Mouse (Mus musculus) hindlimb bud, embryonic 11.5 days (tissue): ENCODE data around the gene Mmp21.
"Not testable (repeated sequence)": the region's sequence is repeated elsewhere in the genome, so short reads cannot be mapped to it uniquely, and the experiment has no call there.

ENCODE experiments used
- DNase-seq: peaks from one replicate; pipeline ENCODE4 v3.0.0-alpha.2; 2012; ENCODE audit warnings: low read depth, low spot score; ENCODE audit errors: extremely low spot score

The Mmp21 gene

GRCm38 (mm10) chr7:133679961-133680360 is at the start of gene Mmp21:
TSS of gene Mmp21 (minus strand) at chr7:133680061.
- DNase-seq: no peak

- DNase-seq: no peak
Observed at GRCm38 (mm10) chr7:133729351-133729750, 49.5 kb upstream of the Mmp21 start.

- no peak for DNase-seq
Observed at GRCm38 (mm10) chr7:133727027-133727426, 47.2 kb upstream of the Mmp21 start.

- DNase-seq: no peak
Observed at GRCm38 (mm10) chr7:133725571-133725970, 45.7 kb upstream of the Mmp21 start.

GRCm38 (mm10) chr7:133724844-133725243 is 45.0 kb upstream of the Mmp21 start:
- no peak for DNase-seq

GRCm38 (mm10) chr7:133720616-133721015 is 40.8 kb upstream of the Mmp21 start:
- DNase-seq: no peak

GRCm38 (mm10) chr7:133718580-133718979 is 38.7 kb upstream of the Mmp21 start:
- no peak for DNase-seq

- DNase-seq: no peak
Observed at GRCm38 (mm10) chr7:133715387-133715786, 35.5 kb upstream of the Mmp21 start.

GRCm38 (mm10) chr7:133707301-133707700 is 27.4 kb upstream of the Mmp21 start:
- DNase-seq: no peak

- no peak for DNase-seq
Observed at GRCm38 (mm10) chr7:133703906-133704305, 24.0 kb upstream of the Mmp21 start.

- DNase-seq: no peak
Observed at GRCm38 (mm10) chr7:133702333-133702732, 22.5 kb upstream of the Mmp21 start.

- DNase-seq: no peak
Observed at GRCm38 (mm10) chr7:133701366-133701765, 21.5 kb upstream of the Mmp21 start.

GRCm38 (mm10) chr7:133699885-133700284 is 20.0 kb upstream of the Mmp21 start:
- no peak for DNase-seq

GRCm38 (mm10) chr7:133698021-133698709 is 18.3 kb upstream of the Mmp21 start:
- no peak for DNase-seq

GRCm38 (mm10) chr7:133685644-133686043 is 5.8 kb upstream of the Mmp21 start:
- DNase-seq: not testable (repeated sequence)

GRCm38 (mm10) chr7:133684701-133685100 is 4.8 kb upstream of the Mmp21 start:
- DNase-seq: no peak

GRCm38 (mm10) chr7:133684110-133684509 is 4.2 kb upstream of the Mmp21 start:
- no peak for DNase-seq

GRCm38 (mm10) chr7:133683626-133684025 is 3.8 kb upstream of the Mmp21 start:
- no peak for DNase-seq

GRCm38 (mm10) chr7:133679439-133679838 is 422 bp downstream of the Mmp21 start:
- DNase-seq: no peak

- DNase-seq: no peak
Observed at GRCm38 (mm10) chr7:133678716-133679115, 1.1 kb downstream of the Mmp21 start.

- no peak for DNase-seq
Observed at GRCm38 (mm10) chr7:133676002-133676401, 3.9 kb downstream of the Mmp21 start.

GRCm38 (mm10) chr7:133670846-133671245 is 9.0 kb downstream of the Mmp21 start:
- DNase-seq: no peak

- DNase-seq: no peak
Observed at GRCm38 (mm10) chr7:133669946-133670345, 9.9 kb downstream of the Mmp21 start.
